Mouse (Mus musculus): ENCODE data around the gene Ptx3. TPM values are rescaled to one million over a fixed set of nuclear protein-coding genes. Genes with fewer than 3 reads are reported as not detected.
"Not testable (repeated sequence)": the region's sequence is repeated elsewhere in the genome, so short reads cannot be mapped to it uniquely, and the experiment has no call there.

Ptx3 gene
- polyA plus RNA-seq, 1 experiment = not detected

DNA sequence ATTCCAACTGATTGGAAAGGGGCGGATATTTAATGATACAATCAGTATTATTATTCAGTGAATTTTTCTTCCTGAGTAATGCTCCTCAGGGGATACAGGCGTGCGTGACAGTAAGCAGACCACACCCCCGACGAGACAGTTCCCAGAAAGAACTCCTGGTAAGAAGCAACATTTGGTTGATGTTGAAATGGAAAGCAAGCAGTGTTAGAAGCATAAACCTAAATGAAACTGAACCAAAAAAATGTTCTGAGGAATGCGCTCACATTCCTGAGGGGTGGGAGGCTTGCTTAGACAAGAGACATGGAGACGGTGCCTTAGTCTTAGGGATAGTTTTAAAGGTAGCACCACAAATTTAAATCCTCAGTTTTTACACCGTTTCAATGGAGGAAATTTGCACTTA is 4.0 kb upstream of the Ptx3 start:
- 0 out of 2 replicates have a peak, but pooled peaks cover 2% of the 10 kb centered on the region for H3K27me3 ChIP-seq (ENCODE audit: control insufficient read depth, insufficient read depth, low read length)
- H3K36me3 ChIP-seq (ENCODE audit: control insufficient read depth, insufficient read depth, low read length) = no peaks in the 10 kb centered on the region
- TF ChIP-seq POLR2A (IDR thresholded peaks at IDR 0.05; ENCODE audit: low read depth, low read length) = no peak
- TF ChIP-seq CTCF (IDR thresholded peaks at IDR 0.05; ENCODE audit: extremely low read depth, insufficient read depth, insufficient read length, insufficient replicate concordance) = no peak
- WGBS = 89% methylated on average over 8 of the region's 8 CpGs
- no peak overlapping the region for H3K4me3 ChIP-seq (ENCODE audit: extremely low read depth, insufficient read depth, insufficient read length)
- H3K4me1 ChIP-seq (ENCODE audit: control insufficient read depth, insufficient read depth, insufficient read length) = no peaks in the 10 kb centered on the region
- no peak overlapping the region for H3K27ac ChIP-seq (ENCODE audit: insufficient read depth, low read length)
- no peak for DNase-seq (ENCODE audit: low read depth in 1 of 2, low spot score in 2 of 2)

DNA sequence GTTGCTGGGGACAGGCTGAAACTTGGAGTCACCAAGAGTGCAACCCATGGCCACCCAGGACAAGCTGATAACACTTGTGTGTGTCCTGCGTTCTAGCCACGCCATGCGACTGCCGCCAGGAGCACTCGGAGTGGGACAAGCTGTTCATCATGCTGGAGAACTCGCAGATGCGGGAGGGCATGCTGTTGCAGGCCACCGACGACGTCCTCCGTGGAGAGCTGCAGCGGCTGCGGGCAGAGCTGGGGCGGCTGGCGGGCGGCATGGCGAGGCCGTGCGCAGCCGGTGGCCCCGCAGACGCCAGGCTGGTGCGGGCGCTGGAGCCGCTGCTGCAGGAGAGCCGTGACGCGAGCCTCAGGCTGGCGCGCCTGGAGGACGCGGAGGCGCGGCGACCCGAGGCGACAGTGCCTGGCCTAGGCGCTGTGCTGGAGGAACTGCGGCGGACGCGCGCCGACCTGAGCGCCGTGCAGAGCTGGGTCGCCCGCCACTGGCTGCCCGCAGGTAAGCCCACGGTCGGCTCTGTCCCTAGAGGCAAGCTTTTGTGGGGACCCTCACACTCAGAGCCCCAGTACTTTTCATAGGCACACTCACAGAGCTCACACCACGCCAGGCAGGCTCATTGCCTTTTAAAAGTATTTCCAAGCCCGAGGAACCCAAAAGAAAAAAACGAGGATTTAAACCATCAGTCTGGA is 988 bp downstream of the Ptx3 start:
- Histone ChIP-seq H3K27ac (ENCODE audit: insufficient read depth, low read length) (no peak overlapping the region), H3K36me3 (ENCODE audit: control insufficient read depth, insufficient read depth, low read length) (no peaks in the 10 kb centered on the region), H3K4me3 (ENCODE audit: extremely low read depth, insufficient read depth, insufficient read length) (no peak overlapping the region), H3K4me1 (ENCODE audit: control insufficient read depth, insufficient read depth, insufficient read length) (no peaks in the 10 kb centered on the region), H3K27me3 (ENCODE audit: control insufficient read depth, insufficient read depth, low read length) (peaks cover 5% of the 10 kb centered on the region; the same call in 1 of the 2 replicates)
- TF ChIP-seq CTCF (IDR thresholded peaks at IDR 0.05; ENCODE audit: extremely low read depth, insufficient read depth, insufficient read length, insufficient replicate concordance) (no peak), POLR2A (IDR thresholded peaks at IDR 0.05; ENCODE audit: low read depth, low read length) (no peak)
- WGBS = 2% methylated on average over 54 of the region's 54 CpGs
- DNase-seq (ENCODE audit: low read depth in 1 of 2, low spot score in 2 of 2) = no peak

DNA sequence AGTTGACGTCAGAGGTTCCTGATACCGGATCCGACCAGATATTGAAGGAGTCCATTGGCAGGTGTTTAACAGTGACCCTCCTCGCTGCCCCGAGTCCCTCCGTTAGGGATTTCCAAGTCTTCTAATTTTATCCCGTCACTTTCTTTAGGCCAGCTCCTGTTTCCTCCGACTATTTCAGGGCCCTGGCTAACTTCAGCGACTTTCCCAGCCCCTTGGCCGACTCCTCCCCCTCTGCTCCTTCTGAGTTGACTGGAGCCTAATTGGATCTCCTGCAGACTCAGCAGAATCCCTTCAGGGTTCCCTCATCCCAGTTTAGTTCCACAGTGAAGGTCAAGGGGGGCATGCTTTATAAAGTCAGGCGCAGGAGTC is 1.5 kb downstream of the Ptx3 start:
- no peak for DNase-seq (ENCODE audit: low read depth in 1 of 2, low spot score in 2 of 2)
- Histone ChIP-seq H3K36me3 (ENCODE audit: control insufficient read depth, insufficient read depth, low read length) (no peaks in the 10 kb centered on the region), H3K4me1 (ENCODE audit: control insufficient read depth, insufficient read depth, insufficient read length) (no peaks in the 10 kb centered on the region), H3K4me3 (ENCODE audit: extremely low read depth, insufficient read depth, insufficient read length) (no peak overlapping the region; the same call in 1 of the 2 replicates), H3K27me3 (ENCODE audit: control insufficient read depth, insufficient read depth, low read length) (peaks cover 5% of the 10 kb centered on the region; the same call in 1 of the 2 replicates), H3K27ac (ENCODE audit: insufficient read depth, low read length) (no peak overlapping the region)
- WGBS = 9% methylated on average over 11 of the region's 11 CpGs
- TF ChIP-seq POLR2A (IDR thresholded peaks at IDR 0.05; ENCODE audit: low read depth, low read length) = no peak
- TF ChIP-seq CTCF (IDR thresholded peaks at IDR 0.05; ENCODE audit: extremely low read depth, insufficient read depth, insufficient read length, insufficient replicate concordance) = no peak

- 89% methylated on average over 15 of the region's 15 CpGs for WGBS
- Histone ChIP-seq H3K27me3 (ENCODE audit: control insufficient read depth, insufficient read depth, low read length) (peaks cover 3% of the 10 kb centered on the region; the same call in 1 of the 2 replicates), H3K4me1 (ENCODE audit: control insufficient read depth, insufficient read depth, insufficient read length) (no peaks in the 10 kb centered on the region), H3K27ac (ENCODE audit: insufficient read depth, low read length) (no peak overlapping the region), H3K36me3 (ENCODE audit: control insufficient read depth, insufficient read depth, low read length) (no peaks in the 10 kb centered on the region), H3K4me3 (ENCODE audit: extremely low read depth, insufficient read depth, insufficient read length) (no peak overlapping the region)
- no peak for TF ChIP-seq CTCF (IDR thresholded peaks at IDR 0.05; ENCODE audit: extremely low read depth, insufficient read depth, insufficient read length, insufficient replicate concordance)
- no peak for TF ChIP-seq POLR2A (IDR thresholded peaks at IDR 0.05; ENCODE audit: low read depth, low read length)
- DNase-seq (ENCODE audit: low read depth in 1 of 2, low spot score in 2 of 2) = no peak
These were observed 5.3 kb downstream of the Ptx3 start for GRCm38 (mm10) chr3:66224931-66225537.

GRCm38 (mm10) chr3:66236234-66236871 is 16.6 kb downstream of the Ptx3 start:
- not testable (repeated sequence) for H3K27me3 ChIP-seq (ENCODE audit: control insufficient read depth, insufficient read depth, low read length); H3K27ac ChIP-seq (ENCODE audit: insufficient read depth, low read length); H3K36me3 ChIP-seq (ENCODE audit: control insufficient read depth, insufficient read depth, low read length); H3K4me1 ChIP-seq (ENCODE audit: control insufficient read depth, insufficient read depth, insufficient read length); H3K4me3 ChIP-seq (ENCODE audit: extremely low read depth, insufficient read depth, insufficient read length); DNase-seq (ENCODE audit: low read depth in 1 of 2, low spot score in 2 of 2)
- 46% methylated on average over 4 of the region's 4 CpGs for WGBS

- Histone ChIP-seq H3K4me1 (ENCODE audit: control insufficient read depth, insufficient read depth, insufficient read length) (no peaks in the 10 kb centered on the region), H3K36me3 (ENCODE audit: control insufficient read depth, insufficient read depth, low read length) (no peaks in the 10 kb centered on the region), H3K27ac (ENCODE audit: insufficient read depth, low read length) (no peak overlapping the region), H3K4me3 (ENCODE audit: extremely low read depth, insufficient read depth, insufficient read length) (no peak overlapping the region), H3K27me3 (ENCODE audit: control insufficient read depth, insufficient read depth, low read length) (no peaks in the 10 kb centered on the region)
- DNase-seq (ENCODE audit: low read depth in 1 of 2, low spot score in 2 of 2) = no peak
- no peak for TF ChIP-seq CTCF (IDR thresholded peaks at IDR 0.05; ENCODE audit: extremely low read depth, insufficient read depth, insufficient read length, insufficient replicate concordance)
- no peak for TF ChIP-seq POLR2A (IDR thresholded peaks at IDR 0.05; ENCODE audit: low read depth, low read length)
These were observed 20.8 kb downstream of the Ptx3 start for GRCm38 (mm10) chr3:66240476-66240875.

GRCm38 (mm10) chr3:66251842-66252241 is 32.1 kb downstream of the Ptx3 start:
- no peaks in the 10 kb centered on the region for H3K4me1 ChIP-seq (ENCODE audit: control insufficient read depth, insufficient read depth, insufficient read length)
- no peak for TF ChIP-seq CTCF (IDR thresholded peaks at IDR 0.05; ENCODE audit: extremely low read depth, insufficient read depth, insufficient read length, insufficient replicate concordance)
- TF ChIP-seq POLR2A (IDR thresholded peaks at IDR 0.05; ENCODE audit: low read depth, low read length) = no peak
- 91% methylated on average over 7 of the region's 7 CpGs for WGBS
- no peak overlapping the region for H3K27ac ChIP-seq (ENCODE audit: insufficient read depth, low read length)
- no peak for DNase-seq (ENCODE audit: low read depth in 1 of 2, low spot score in 2 of 2)
- H3K36me3 ChIP-seq (ENCODE audit: control insufficient read depth, insufficient read depth, low read length) = no peaks in the 10 kb centered on the region
- no peak overlapping the region for H3K4me3 ChIP-seq (ENCODE audit: extremely low read depth, insufficient read depth, insufficient read length)
- no peaks in the 10 kb centered on the region for H3K27me3 ChIP-seq (ENCODE audit: control insufficient read depth, insufficient read depth, low read length)
